Mouse (Mus musculus) left cerebral cortex, postnatal 4 days (tissue): ENCODE measurements around the gene Ppp1r15a. TPM values are rescaled to one million over a fixed set of nuclear protein-coding genes. Genes with fewer than 3 reads are reported as not detected.
"Not testable (repeated sequence)": the region's sequence is repeated elsewhere in the genome, so short reads cannot be mapped to it uniquely, and the experiment has no call there.

Experiments
- DNase-seq: peaks from one replicate; pipeline ENCODE4 v3.0.0-alpha.2; 2022
- intact Hi-C: fragments of 180-260 bp; cut with DNase I; formaldehyde crosslinking; loops from one replicate; pipeline ENCODE4 v1.15.1; 2025
- total RNA-seq, 2 experiments: library from RNA; stranded (reverse); gene quantifications; 2 replicates each; pipeline ENCODE4 v1.2.3; 2021

Ppp1r15a gene
- total RNA-seq, 2 experiments from 2014 or later, result 19.0 to 24.6 TPM

GRCm38 (mm10) chr7:45520605-45521004 is 5.5 kb downstream of the Ppp1r15a start:
- intact Hi-C loops, result no loop called here
- no peak for DNase-seq

GRCm38 (mm10) chr7:45519345-45520120 is 6.5 kb downstream of the Ppp1r15a start:
- intact Hi-C loops, result no loop called here
- DNase-seq, result no peak

- intact Hi-C loops, result no loop called here
- no peak for DNase-seq
Measured at GRCm38 (mm10) chr7:45518618-45519017, 7.5 kb downstream of the Ppp1r15a start.

- intact Hi-C loops, DNase-seq: not testable (repeated sequence)
Measured at GRCm38 (mm10) chr7:45516846-45517245, 9.2 kb downstream of the Ppp1r15a start.

- intact Hi-C loops, result no loop called here
- no peak for DNase-seq
Measured at GRCm38 (mm10) chr7:45515436-45515835, 10.6 kb downstream of the Ppp1r15a start.

- intact Hi-C loops, result no loop called here
- DNase-seq, result no peak
Measured at GRCm38 (mm10) chr7:45514411-45514810, 11.7 kb downstream of the Ppp1r15a start.

GRCm38 (mm10) chr7:45509912-45510787 is 15.9 kb downstream of the Ppp1r15a start, which contains the start of gene Nucb1:
TSS of gene Nucb1 (minus strand) at chr7:45510406.
- DNase-seq, result peak; percentile 92
- intact Hi-C loops, result no loop called here

GRCm38 (mm10) chr7:45509181-45509882 is 16.7 kb downstream of the Ppp1r15a start:
- intact Hi-C loops, result no loop called here
- DNase-seq, result no peak

GRCm38 (mm10) chr7:45508561-45508960 is 17.5 kb downstream of the Ppp1r15a start:
- no peak for DNase-seq
- intact Hi-C loops, result no loop called here

- DNase-seq, result no peak
- intact Hi-C loops, result no loop called here
Measured at GRCm38 (mm10) chr7:45507583-45507982, 18.5 kb downstream of the Ppp1r15a start.

- intact Hi-C loops, result no loop called here
- no peak for DNase-seq
Measured at GRCm38 (mm10) chr7:45498427-45498826, 27.6 kb downstream of the Ppp1r15a start.

GRCm38 (mm10) chr7:45494548-45494947 is 31.5 kb downstream of the Ppp1r15a start:
- no peak for DNase-seq
- intact Hi-C loops, result no loop called here

- intact Hi-C loops, result no loop called here
- DNase-seq, result peak; percentile 16
Measured at GRCm38 (mm10) chr7:45492951-45493350, 33.1 kb downstream of the Ppp1r15a start.

- DNase-seq, result no peak
- intact Hi-C loops, result no loop called here
Measured at GRCm38 (mm10) chr7:45492225-45492844, 33.7 kb downstream of the Ppp1r15a start.

GRCm38 (mm10) chr7:45491264-45491663 is 34.8 kb downstream of the Ppp1r15a start:
- intact Hi-C loops, result no loop called here
- DNase-seq, result no peak

GRCm38 (mm10) chr7:45490822-45491221 is 35.2 kb downstream of the Ppp1r15a start:
- intact Hi-C loops, result no loop called here
- DNase-seq, result no peak

GRCm38 (mm10) chr7:45489578-45489977 is 36.5 kb downstream of the Ppp1r15a start:
- no peak for DNase-seq
- intact Hi-C loops, result no loop called here

GRCm38 (mm10) chr7:45488293-45489204 is 37.5 kb downstream of the Ppp1r15a start, which contains the start of gene Dhdh:
TSS of gene Dhdh (minus strand) at chr7:45488805.
- DNase-seq, result peak; percentile 54
- intact Hi-C loops, result no loop called here

GRCm38 (mm10) chr7:45487861-45488292 is 38.2 kb downstream of the Ppp1r15a start:
- intact Hi-C loops, result no loop called here
- no peak for DNase-seq
